Mouse (Mus musculus): ENCODE measurements around the gene Lamc3. TPM values are rescaled to one million over a fixed set of nuclear protein-coding genes. Genes with fewer than 3 reads are reported as not detected.

The Lamc3 gene
- polyA plus RNA-seq, 2 experiments from 2014 or later, result not detected

DNA sequence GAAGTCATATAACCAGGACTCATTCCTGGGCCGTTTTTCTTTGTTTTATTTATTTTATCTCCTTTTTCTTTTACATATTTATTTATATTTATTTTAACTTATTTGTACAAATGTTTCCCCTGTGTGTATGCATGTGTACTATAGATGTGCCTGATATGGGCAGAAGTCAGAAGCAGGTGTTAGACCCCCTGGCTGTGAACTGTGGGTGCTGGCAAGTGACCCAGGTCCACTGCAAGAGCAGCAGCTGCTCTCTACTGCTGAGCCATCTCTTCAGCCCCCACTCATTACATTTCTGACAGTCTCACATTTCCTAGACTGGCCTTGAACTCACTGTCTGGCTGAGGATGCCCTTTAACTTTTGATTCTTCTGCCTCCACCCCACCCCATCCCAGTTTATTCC, 51.2 kb downstream of the Lamc3 start:
- no peak for ATAC-seq

DNA sequence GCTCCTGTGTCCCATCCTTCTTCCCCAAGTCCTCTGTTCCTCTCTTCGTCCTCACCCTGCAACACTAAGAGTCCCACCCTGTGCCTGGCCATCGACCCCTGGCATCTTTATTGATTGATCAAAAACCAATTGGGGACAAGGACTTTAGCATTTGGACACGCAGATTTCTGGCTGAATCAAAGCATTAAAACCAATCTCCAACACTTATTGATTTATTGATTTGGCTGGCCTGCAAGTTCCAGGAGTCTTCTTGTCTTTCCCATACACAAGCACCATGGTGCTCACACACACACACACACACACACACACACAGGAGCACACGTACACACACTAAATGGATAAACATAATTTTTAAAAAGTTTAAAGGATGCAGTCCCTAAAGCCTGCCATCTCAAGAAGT, 55.9 kb downstream of the Lamc3 start:
- ATAC-seq, result no peak

- no peak for ATAC-seq
Measured at GRCm38 (mm10) chr2:31945580-31945979, 58.5 kb downstream of the Lamc3 start.

DNA sequence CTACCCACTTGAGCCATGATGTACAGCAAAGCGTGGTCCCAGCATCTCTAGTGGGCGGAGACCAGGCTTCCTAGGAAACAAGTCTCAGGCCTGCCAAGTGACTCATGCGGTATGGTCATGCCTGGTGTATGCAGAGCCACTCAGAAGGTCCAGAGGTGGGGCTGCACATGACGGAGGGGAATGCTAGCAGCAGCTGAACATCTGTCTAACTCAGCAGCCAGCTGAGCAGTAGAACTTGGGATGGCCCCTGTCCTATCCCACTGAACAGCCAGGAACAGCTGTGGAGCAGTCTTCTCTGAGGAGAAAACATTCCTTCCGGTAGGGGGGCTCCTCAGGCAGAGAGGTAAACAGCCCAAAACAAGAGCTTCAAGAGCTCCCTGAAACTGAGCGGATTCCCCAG, 61.3 kb downstream of the Lamc3 start:
- ATAC-seq, result no peak

DNA sequence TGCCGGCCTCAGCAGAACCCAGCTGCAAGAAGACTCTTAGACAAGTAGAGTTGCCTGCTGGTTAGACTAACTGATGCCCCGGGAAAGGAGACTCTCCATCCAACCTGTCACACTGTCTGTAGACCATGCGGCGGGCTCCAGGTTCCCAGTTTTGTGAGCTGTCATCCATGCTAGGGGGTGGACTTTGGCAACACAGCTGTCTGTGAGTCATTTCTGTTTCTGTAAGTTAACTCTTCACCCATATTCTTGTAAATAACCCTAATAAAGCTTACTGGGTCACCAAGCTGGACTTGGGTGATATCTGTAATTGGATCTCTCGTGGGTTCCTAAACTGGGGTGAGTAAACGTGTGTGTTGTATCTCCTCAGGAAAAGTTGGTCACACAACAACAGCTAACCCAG, 61.7 kb downstream of the Lamc3 start:
- no peak for ATAC-seq

- no peak for ATAC-seq
Measured at GRCm38 (mm10) chr2:31950058-31950871, 63.2 kb downstream of the Lamc3 start, which contains the start of gene Aif1l. TSS of gene Aif1l (plus strand) at chr2:31950139.

GRCm38 (mm10) chr2:31950966-31951365, 63.9 kb downstream of the Lamc3 start:
- no peak for ATAC-seq

DNA sequence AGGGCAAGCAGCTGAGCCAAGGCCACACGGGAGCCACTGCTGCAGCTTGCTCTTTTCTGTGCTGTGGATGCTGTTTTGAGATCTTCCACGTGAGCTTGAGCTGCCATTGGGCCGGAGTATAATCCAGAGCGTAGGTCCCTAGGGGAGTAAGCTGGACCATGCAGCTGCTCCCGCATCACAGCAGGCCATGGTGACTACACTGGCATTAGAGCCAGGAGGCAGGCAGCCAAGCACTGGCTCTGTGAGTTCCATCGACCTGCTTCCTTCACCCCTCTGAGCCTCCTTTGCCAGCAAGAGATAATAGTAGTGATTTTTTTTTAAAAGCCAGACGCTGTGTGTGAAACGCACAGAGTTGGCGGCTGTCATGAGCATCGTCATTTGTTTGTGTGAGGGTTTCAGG, 65.1 kb downstream of the Lamc3 start:
- ATAC-seq, result no peak

GRCm38 (mm10) chr2:31952725-31953124, 65.6 kb downstream of the Lamc3 start:
- no peak for ATAC-seq

GRCm38 (mm10) chr2:31953687-31954086, 66.6 kb downstream of the Lamc3 start:
- no peak for ATAC-seq

GRCm38 (mm10) chr2:31954779-31955181, 67.7 kb downstream of the Lamc3 start:
- ATAC-seq, result no peak

DNA sequence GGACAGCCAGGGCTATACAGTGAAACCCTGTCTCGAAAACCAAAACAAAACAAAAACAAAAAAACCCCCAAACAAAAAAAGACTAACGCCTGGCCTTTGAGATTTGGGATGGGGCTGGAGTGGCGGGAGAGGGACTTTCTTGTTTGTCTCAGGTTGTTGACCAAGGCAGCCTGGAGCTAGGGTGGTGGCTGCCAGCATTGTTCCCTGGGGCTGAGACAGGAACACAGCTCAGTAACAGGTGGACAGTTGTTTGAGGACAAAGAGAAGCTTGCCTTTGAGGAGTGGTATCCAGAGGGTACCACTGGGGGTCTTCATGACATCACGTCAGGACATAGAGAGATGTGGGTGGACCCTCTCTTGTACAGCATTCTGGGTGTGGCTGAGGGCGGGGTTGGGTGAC, 68.6 kb downstream of the Lamc3 start:
- no peak for ATAC-seq

DNA sequence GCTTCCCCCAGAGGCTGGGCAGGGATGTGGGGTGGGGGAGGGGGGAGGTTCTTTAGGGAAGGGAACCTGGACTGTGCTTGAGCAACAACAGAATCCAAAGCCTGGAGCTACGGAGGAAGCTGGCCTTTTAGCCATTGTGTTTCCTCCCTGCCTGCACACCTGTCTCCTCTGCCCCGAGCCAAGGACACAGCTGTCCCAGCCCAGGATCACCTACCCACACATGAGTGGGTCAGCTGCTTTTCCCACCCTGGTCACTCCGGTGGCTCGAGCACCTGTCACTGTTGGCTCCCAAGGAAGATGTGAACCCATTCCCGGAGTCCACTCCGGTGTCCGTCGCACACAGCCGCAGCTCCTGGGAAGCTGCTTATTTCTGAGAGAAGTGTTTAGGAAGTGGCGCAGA, 70.1 kb downstream of the Lamc3 start:
- no peak for ATAC-seq

- no peak for ATAC-seq
Measured at GRCm38 (mm10) chr2:31960986-31961385, 73.9 kb downstream of the Lamc3 start.

DNA sequence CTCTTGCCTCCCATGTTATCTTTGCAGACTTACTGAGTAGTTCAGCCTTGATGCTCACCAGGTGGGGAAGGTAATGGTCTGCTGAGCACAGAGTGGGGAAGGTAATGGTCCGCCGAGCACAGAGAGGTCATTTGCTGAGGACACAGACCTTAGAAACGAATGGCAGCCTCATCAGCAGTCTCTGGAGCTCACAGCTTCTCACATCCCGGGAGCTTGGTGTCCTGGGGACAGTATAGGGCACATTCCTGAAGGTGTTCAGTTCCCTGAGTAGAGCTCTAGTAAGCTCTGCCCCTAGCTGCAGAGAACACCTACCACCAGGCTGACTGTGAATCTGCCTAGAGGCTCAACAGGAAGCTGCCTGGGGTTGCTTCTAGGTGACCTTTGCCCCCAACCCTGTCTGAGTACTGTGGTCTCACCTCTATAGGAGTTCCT, 74.7 kb downstream of the Lamc3 start:
- no peak for ATAC-seq

GRCm38 (mm10) chr2:31962501-31963224, 75.6 kb downstream of the Lamc3 start:
- ATAC-seq, result no peak

GRCm38 (mm10) chr2:31963491-31963890, 76.4 kb downstream of the Lamc3 start:
- ATAC-seq, result no peak

DNA sequence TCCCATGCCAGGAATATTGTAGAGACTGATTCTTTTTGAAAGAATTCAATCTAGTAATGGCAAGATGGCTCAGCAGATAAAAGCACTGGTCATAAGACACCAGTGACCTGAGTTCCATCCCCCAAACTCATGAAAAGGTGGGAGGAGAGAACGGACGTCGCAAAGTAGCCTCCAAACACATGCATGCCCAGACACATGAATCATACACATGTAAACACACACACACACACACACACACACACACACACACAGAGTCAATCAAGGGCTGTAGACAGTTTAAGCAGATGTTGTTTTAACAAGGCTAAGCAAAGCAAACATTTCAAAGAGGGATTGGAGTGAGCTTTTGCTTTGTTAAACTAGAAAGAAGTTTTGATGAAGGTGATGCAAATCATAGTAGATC, 77.1 kb downstream of the Lamc3 start:
- no peak for ATAC-seq

GRCm38 (mm10) chr2:31965110-31965509, 78.0 kb downstream of the Lamc3 start:
- ATAC-seq, result no peak

DNA sequence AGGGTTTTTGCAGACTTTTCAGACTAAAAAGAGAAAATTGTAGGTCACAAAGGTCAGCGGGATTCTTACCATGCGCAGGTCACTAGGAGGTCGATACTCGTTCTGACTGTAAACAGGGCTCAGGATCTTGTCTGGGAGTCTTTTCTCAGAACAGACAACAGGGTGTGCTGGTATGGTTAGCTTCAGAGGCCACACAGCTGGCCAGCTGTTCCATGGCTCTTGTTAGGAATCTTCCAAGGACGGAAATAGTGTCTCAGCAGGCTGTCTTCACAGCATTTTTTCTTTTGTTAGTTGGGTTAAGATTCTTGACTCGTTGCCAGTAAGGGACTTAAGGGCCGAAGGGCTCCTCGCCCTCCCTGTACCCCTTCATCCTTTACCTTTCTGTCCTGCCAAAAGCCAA, 79.7 kb downstream of the Lamc3 start:
- ATAC-seq, result no peak

GRCm38 (mm10) chr2:31972589-31972988, 85.5 kb downstream of the Lamc3 start:
- no peak for ATAC-seq

- peak; percentile 99 for ATAC-seq
Measured at GRCm38 (mm10) chr2:31974141-31974808, 87.2 kb downstream of the Lamc3 start, which contains the start of gene Nup214. TSS of gene Nup214 (plus strand) at chr2:31974436.

DNA sequence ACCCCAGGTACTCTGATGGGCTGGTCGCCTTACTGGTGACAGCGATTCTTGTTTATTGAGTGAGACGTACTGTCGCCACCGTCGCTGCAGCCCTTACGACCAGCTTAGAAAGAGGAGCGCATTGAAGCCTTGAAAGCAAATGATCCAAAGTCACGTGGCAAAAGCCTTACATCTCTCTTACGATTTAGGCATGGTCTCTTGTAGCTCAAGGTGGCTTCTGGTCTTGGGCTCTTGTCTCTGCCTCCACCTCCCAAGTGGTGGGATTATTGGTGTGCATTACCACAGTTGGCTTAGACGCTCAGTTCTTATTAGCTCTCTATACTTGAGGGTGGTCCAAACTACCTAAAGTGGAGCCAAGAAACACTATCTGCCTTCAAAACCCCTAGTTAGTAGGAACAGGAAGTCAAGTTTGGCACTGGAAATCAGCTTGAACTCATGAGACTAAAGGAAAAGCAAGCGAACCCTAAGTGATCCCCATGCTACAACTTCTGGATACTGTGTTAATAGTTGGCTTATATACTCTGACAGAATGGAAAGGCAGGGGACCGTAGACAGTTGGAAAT, 87.8 kb downstream of the Lamc3 start:
- ATAC-seq, result no peak

All from activated CD4-positive, CD25-positive, alpha-beta regulatory T cell, adult 4 months (primary cell).